Mouse (Mus musculus) stomach, embryonic 16.5 days (tissue): Measurements from ENCODE around the gene Plekho1. TPM values are rescaled to one million over a fixed set of nuclear protein-coding genes. Genes with fewer than 3 reads are reported as not detected.

Experiments
- ATAC-seq: fragments of 200-750 bp; cut with Nextera tagmentation; 2 replicates; pipeline ENCODE4 v1.8.0; 2017; ENCODE audit warnings: moderate number of reproducible peaks, moderate TSS enrichment; ENCODE audit not compliant: insufficient read depth, low FRiP score
- H3K27ac ChIP-seq: fragments of 300-500 bp; sonication (generic); 2 replicates; pipeline ENCODE4 v1.5.1; 2014; ENCODE audit warnings: low read length
- H3K27me3 ChIP-seq: fragments of 300-500 bp; sonication (generic); 2 replicates; pipeline ENCODE4 v1.6.1; 2014; ENCODE audit warnings: low read length, control low read depth, mixed read lengths; ENCODE audit not compliant: control insufficient read depth, insufficient read depth
- H3K36me3 ChIP-seq: fragments of 300-500 bp; sonication (generic); 2 replicates; pipeline ENCODE4 v1.6.1; 2014; ENCODE audit warnings: low read length; ENCODE audit not compliant: control insufficient read depth, insufficient read depth
- H3K4me1 ChIP-seq: fragments of 300-500 bp; sonication (generic); 2 replicates; pipeline ENCODE4 v1.6.1; 2014; ENCODE audit warnings: low read length, control low read depth, mixed read lengths; ENCODE audit not compliant: control insufficient read depth, insufficient read depth
- H3K4me2 ChIP-seq: fragments of 300-500 bp; sonication (generic); 2 replicates; pipeline ENCODE4 v1.6.1; 2014; ENCODE audit warnings: low read depth, low read length, mixed read lengths
- H3K4me3 ChIP-seq: fragments of 300-500 bp; sonication (generic); replicated peaks from 2 replicates; pipeline ENCODE4 v1.5.1; 2014; ENCODE audit warnings: mild to moderate bottlenecking, low read length
- H3K9ac ChIP-seq: fragments of 300-500 bp; sonication (generic); 2 replicates; pipeline ENCODE4 v1.6.1; 2014; ENCODE audit warnings: low read length
- H3K9me3 ChIP-seq: fragments of 300-500 bp; sonication (generic); replicated peaks from 2 replicates; pipeline ENCODE4 v1.6.1; 2016; ENCODE audit warnings: low read length, control low read depth; ENCODE audit not compliant: control insufficient read depth
- WGBS: fragments of 180-500 bp; shearing (Covaris S2); extraction: QIAGEN DNeasy Blood & Tissue Kit; methylation state at CpG from one replicate; pipeline ENCODE4 v1.1.7; 2014; 5-methylcytosine and 5-hydroxymethylcytosine counted together
- polyA plus RNA-seq: library from polyadenylated mRNA; unstranded; fragments of >200 nt; fragmentation: Nextera tagmentation; extraction: Ambion mirVana; gene quantifications from 2 replicates; pipeline ENCODE4 v1.2.1, GENCODE M21; 2015

Gene Plekho1
- polyA plus RNA-seq, 1 experiment from 2014 or later, result 25.7 TPM

- ATAC-seq, result no peak
- H3K27me3 ChIP-seq, result no peaks in the 10 kb centered on the region
- H3K4me2 ChIP-seq, result peak overlapping the region; percentile 76
- no peaks in the 10 kb centered on the region for H3K36me3 ChIP-seq
- H3K27ac ChIP-seq, result 0 out of 2 replicates have a peak overlapping the region, but pooled peaks have one; percentile 23
- whole genome bisulfite sequencing, result 24% methylated on average over 9 of the region's 9 CpGs
- peaks cover 18% of the 10 kb centered on the region for H3K4me1 ChIP-seq
- no peak overlapping the region for H3K9ac ChIP-seq
- no peaks in the 10 kb centered on the region for H3K9me3 ChIP-seq
- 0 out of 2 replicates have a peak overlapping the region, but pooled peaks have one; percentile 5 for H3K4me3 ChIP-seq
Observed at GRCm38 (mm10) chr3:95997203-95997721, 1.5 kb upstream of the Plekho1 start.

DNA sequence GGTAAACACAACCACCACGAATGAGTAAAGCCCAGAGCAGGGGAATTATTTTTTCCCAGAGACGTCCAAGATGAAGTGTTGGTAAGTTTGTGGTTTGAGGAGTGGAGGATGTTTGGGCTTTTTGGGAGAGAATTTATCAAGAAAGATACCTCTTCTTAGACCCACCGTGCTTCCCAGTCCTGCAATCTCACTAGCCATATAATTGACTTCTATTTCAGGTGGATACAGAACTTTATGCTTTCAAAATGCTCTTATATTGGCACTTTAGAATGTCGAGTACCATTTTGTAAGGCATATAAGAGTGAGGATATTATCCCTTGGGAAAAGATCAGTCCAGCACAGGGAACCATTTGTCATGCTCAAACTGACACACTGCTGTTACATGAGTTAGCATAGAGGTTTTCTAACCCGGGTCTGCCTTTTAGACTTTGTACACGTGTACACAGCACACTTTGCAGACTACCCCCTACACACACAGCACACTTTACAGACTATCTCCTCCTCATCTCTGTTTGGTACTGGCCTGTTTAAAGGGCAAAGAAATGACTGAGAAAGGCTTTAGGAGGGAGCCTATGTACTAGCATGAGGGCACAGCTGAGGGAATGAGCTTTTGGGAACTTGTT, 761 bp upstream of the Plekho1 start:
- peak overlapping the region; percentile 76 for H3K4me2 ChIP-seq
- no peaks in the 10 kb centered on the region for H3K36me3 ChIP-seq
- H3K9me3 ChIP-seq, result no peaks in the 10 kb centered on the region
- peak overlapping the region; percentile 74 for H3K4me3 ChIP-seq
- H3K27ac ChIP-seq, result peak overlapping the region; percentile 96
- peaks cover 18% of the 10 kb centered on the region for H3K4me1 ChIP-seq
- H3K27me3 ChIP-seq, result no peaks in the 10 kb centered on the region
- WGBS, result 14% methylated on average over 6 of the region's 6 CpGs
- H3K9ac ChIP-seq, result peak overlapping the region; percentile 79
- no peak for ATAC-seq

DNA sequence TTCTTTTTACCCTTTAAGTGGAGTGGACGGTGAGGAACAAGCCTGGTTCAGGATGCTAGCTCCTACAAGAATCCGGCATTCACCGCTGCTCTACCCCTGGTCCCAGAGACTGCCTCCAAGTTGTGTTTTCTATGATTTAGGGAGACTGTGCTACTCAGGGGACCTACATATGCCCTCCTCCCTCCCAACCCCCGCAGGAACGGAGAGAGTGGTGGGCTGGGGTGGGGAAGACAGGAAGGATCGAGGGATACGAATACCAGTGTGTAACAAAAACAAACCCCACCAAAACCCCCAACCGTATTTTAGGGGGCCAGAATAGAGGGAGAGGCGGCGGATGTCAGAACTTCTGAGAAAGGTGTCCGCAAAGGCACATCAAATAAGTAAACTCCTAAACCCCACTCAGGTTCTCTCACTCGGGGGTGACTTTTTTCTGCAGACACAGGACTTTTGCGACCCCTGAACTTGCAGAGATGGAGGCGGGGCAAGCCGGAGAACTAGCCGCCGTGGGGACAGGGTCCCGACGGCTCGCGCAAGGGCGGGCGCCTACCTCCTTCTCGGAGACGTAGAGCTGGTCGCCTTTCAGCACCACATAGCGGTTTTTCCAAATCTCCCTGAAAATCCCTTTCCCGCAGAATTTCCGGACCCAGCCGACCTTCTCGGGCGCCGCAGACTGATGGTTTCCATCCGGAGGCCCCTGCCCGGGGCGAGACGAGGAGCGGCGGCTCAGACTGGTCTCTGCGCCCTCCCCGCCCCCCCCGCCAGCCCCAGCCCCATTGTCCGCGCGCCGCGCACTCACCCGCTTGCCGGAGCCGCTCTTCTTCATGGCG, 613 bp downstream of the Plekho1 start:
- H3K36me3 ChIP-seq, result peaks cover 1% of the 10 kb centered on the region; the same call in 1 of the 2 replicates
- H3K9ac ChIP-seq, result peak overlapping the region; percentile 79
- peak overlapping the region; percentile 74 for H3K4me3 ChIP-seq
- peak overlapping the region; percentile 96 for H3K27ac ChIP-seq
- peak; percentile 41 for ATAC-seq
- no peaks in the 10 kb centered on the region for H3K27me3 ChIP-seq
- no peaks in the 10 kb centered on the region for H3K9me3 ChIP-seq
- WGBS, result 2% methylated on average over 50 of the region's 51 CpGs
- H3K4me1 ChIP-seq, result peaks cover 18% of the 10 kb centered on the region
- peak overlapping the region; percentile 76 for H3K4me2 ChIP-seq

- Histone ChIP-seq H3K4me3 (peak overlapping the region; percentile 74), H3K4me2 (peak overlapping the region; percentile 76), H3K4me1 (peaks cover 18% of the 10 kb centered on the region), H3K9me3 (no peaks in the 10 kb centered on the region), H3K27me3 (no peaks in the 10 kb centered on the region), H3K36me3 (peaks cover 7% of the 10 kb centered on the region; the same call in 1 of the 2 replicates), H3K9ac (peak overlapping the region; percentile 79), H3K27ac (peak overlapping the region; percentile 96)
- ATAC-seq, result no peak
- WGBS, result 25% methylated on average over 6 of the region's 6 CpGs
Observed at GRCm38 (mm10) chr3:95994381-95994846, 1.4 kb downstream of the Plekho1 start.

DNA sequence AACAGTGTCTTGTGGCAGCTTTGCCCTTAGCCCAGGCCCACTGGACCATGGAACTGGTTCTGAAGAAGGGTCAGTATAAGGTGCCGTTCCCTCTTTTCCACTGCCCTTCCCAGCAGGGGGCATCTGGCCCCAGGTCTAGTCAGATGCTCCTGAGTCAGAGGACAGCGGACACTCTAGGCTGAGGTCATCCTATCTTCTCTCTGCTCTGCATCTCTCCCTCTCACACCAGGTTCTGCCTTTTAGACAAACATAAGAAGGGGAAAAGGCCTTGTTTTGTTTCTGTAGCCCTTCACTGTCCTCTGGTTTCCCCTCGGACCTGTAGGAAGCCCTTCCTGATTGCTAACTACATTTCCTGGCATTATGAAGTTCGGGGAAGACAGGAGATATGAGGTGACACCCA, 1.9 kb downstream of the Plekho1 start:
- peak overlapping the region; percentile 96 for H3K27ac ChIP-seq
- H3K4me3 ChIP-seq, result peak overlapping the region; percentile 74
- no peak for ATAC-seq
- no peaks in the 10 kb centered on the region for H3K27me3 ChIP-seq
- peak overlapping the region; percentile 79 for H3K9ac ChIP-seq
- peak overlapping the region; percentile 76 for H3K4me2 ChIP-seq
- H3K4me1 ChIP-seq, result peaks cover 20% of the 10 kb centered on the region
- H3K9me3 ChIP-seq, result no peaks in the 10 kb centered on the region
- H3K36me3 ChIP-seq, result peaks cover 7% of the 10 kb centered on the region; the same call in 1 of the 2 replicates
- 28% methylated on average over 4 of the region's 4 CpGs for WGBS

- 46% methylated on average over 5 of the region's 5 CpGs for WGBS
- Histone ChIP-seq H3K4me2 (peak overlapping the region; percentile 76), H3K27me3 (no peaks in the 10 kb centered on the region), H3K4me1 (peaks cover 20% of the 10 kb centered on the region), H3K27ac (peak overlapping the region; percentile 96), H3K9ac (peak overlapping the region; percentile 79; the same call in 1 of the 2 replicates), H3K4me3 (peak overlapping the region; percentile 74), H3K9me3 (no peaks in the 10 kb centered on the region), H3K36me3 (peaks cover 7% of the 10 kb centered on the region; the same call in 1 of the 2 replicates)
- no peak for ATAC-seq
Observed at GRCm38 (mm10) chr3:95992990-95993603, 2.7 kb downstream of the Plekho1 start.

DNA sequence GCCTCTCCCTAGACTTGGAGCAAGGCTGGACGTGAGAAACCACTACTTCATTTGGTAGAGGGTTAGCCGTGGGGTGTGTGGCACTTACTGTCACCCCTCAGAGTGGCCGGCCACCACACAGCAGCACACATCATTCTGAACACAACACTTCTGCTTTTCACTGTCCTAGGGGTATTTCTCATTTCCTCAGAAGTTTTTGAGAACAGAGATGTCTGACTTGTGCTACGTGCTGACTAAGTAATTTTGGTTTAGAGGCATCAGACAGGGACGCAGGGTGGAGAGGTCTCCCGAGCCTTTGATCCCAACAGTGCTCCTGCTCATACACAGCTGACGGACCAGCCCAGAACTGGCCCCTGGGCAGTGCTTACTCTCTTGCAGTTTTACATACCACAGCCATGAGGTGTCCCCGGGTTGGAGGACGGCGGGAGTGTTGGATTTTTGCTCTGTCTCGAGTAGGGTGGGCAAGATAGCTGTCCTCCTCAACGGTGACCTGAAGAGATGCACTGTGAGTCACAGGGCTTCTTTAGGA, 5.3 kb downstream of the Plekho1 start:
- H3K4me2 ChIP-seq, result no peak overlapping the region
- peaks cover 7% of the 10 kb centered on the region; the same call in 1 of the 2 replicates for H3K36me3 ChIP-seq
- no peaks in the 10 kb centered on the region for H3K9me3 ChIP-seq
- no peak for ATAC-seq
- H3K9ac ChIP-seq, result no peak overlapping the region
- H3K4me3 ChIP-seq, result no peak overlapping the region
- peak overlapping the region; percentile 31; the same call in 1 of the 2 replicates for H3K27ac ChIP-seq
- H3K27me3 ChIP-seq, result no peaks in the 10 kb centered on the region
- WGBS, result 72% methylated on average over 12 of the region's 12 CpGs
- H3K4me1 ChIP-seq, result peaks cover 29% of the 10 kb centered on the region

DNA sequence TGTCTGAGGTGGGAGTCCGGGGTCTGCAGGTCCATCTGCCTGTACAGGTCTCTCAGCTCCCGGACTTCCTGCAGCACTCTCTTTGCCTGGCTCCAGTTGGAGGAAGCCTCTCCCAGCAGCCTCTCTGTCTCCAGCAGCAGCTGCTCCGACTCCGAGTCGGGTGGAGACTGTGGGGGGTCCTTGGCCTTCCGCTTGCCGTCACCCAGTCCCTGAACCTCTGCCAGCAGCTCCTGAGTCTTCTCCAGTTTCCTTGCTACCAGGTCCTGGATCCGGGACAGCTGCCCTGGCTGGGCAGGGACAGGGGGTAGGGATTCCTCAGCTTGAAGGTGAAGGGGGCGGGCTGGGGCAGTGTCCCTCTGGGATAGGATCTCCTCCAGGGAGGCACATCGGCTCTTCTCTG, 6.8 kb downstream of the Plekho1 start:
- 47% methylated on average over 10 of the region's 10 CpGs for WGBS
- H3K4me2 ChIP-seq, result no peak overlapping the region
- no peak overlapping the region for H3K4me3 ChIP-seq
- peaks cover 7% of the 10 kb centered on the region; the same call in 1 of the 2 replicates for H3K36me3 ChIP-seq
- H3K9ac ChIP-seq, result peak overlapping the region; percentile 22; the same call in 1 of the 2 replicates
- H3K27me3 ChIP-seq, result no peaks in the 10 kb centered on the region
- H3K27ac ChIP-seq, result peak overlapping the region; percentile 47; the same call in 1 of the 2 replicates
- no peaks in the 10 kb centered on the region for H3K9me3 ChIP-seq
- ATAC-seq, result no peak
- peaks cover 37% of the 10 kb centered on the region for H3K4me1 ChIP-seq
